ENCODE assay signal across 8 mouse cellular contexts in the genomic region with DNA sequence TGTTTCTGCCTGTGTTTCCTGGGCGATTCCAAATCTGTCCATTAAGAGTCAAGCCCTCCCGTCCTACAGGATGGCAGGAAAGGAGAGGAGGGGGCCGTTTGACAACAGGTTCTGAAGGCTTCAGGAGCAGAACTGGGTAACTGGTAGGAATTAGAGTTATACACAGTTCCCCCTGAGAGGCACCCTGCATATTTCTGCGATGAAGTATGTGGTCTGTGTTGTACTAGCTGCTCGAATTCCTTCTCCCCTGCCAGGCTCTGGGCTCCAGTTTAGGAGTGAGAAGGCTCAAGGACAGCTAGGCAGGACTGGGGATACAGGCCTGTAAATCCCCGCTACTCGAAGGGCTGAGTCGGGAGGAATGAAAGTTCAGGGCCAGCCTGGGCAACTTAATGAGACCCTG. TPM values are rescaled to one million over a fixed set of nuclear protein-coding genes. Genes with fewer than 3 reads are reported as not detected.
DNase-seq lines count a peak whose midpoint lies in the region; ATAC-seq and TF ChIP-seq lines count a peak whose summit lies in the region.

No protein-coding gene starts in this region.

- TF ChIP-seq EP300 in lung, postnatal 0 days (IDR thresholded peaks at IDR 0.05), result peak; percentile 33; the same call in 1 of the 2 replicates

- no peak for ATAC-seq in kidney, embryonic 16.5 days (ENCODE audit: low FRiP score, low TSS enrichment)
- peak; percentile 67 for ATAC-seq in lung, postnatal 0 days
- no peak for ATAC-seq in megakaryocyte-erythroid progenitor cell, adult 5-6 weeks (replicated peaks; ENCODE audit: low FRiP score, low TSS enrichment, poor library complexity, severe bottlenecking)

- H3K4me1 ChIP-seq in kidney, embryonic 16.5 days (ENCODE audit: insufficient read depth, low read length), result peaks cover 37% of the 10 kb centered on the region
- peaks cover 35% of the 10 kb centered on the region for H3K4me1 ChIP-seq in lung, postnatal 0 days (ENCODE audit: insufficient read depth, low read depth, low read length)

- H3K4me3 ChIP-seq in kidney, embryonic 16.5 days (ENCODE audit: low read length), result no peak overlapping the region
- no peak overlapping the region for H3K4me3 ChIP-seq in lung, postnatal 0 days (ENCODE audit: low read depth, low read length)

- H3K9ac ChIP-seq in kidney, embryonic 16.5 days (replicated peaks; ENCODE audit: low read length), result peak overlapping the region; percentile 36
- H3K9ac ChIP-seq in lung, postnatal 0 days (replicated peaks; ENCODE audit: low read depth), result no peak overlapping the region

- intact Hi-C loops in heart, postnatal 14 days (cut with DNase I), result no loop called here

- H3K27ac ChIP-seq in kidney, embryonic 16.5 days (ENCODE audit: low read length), result peak overlapping the region; percentile 88
- peak overlapping the region; percentile 89 for H3K27ac ChIP-seq in lung, postnatal 0 days (ENCODE audit: low read length)

- no peak for DNase-seq in kidney, adult 9 months
- peak; percentile 53 for DNase-seq in embryo, embryonic 10.5 days (ENCODE audit: low spot score)
- peak; percentile 42 to 60 for DNase-seq in heart, postnatal 14 days
- DNase-seq in lung, postnatal 0 days (ENCODE audit: low spot score), result peak; percentile 88
- DNase-seq in layer of hippocampus, adult 11-12 months (ENCODE audit: low spot score), result no peak
- DNase-seq in layer of hippocampus, postnatal 25 days (ENCODE audit: extremely low spot score in 1 of 2, low spot score in 1 of 2), result no peak

- whole genome bisulfite sequencing in kidney, embryonic 16.5 days, result 31% methylated on average over 8 of the region's 8 CpGs
- WGBS in lung, postnatal 0 days, result 20% methylated on average over 8 of the region's 8 CpGs

- H3K4me2 ChIP-seq in kidney, embryonic 16.5 days (replicated peaks; ENCODE audit: low read depth, low read length), result no peak overlapping the region
- H3K4me2 ChIP-seq in lung, postnatal 0 days (replicated peaks; ENCODE audit: low read depth, low read length), result peak overlapping the region; percentile 12; the same call in 1 of the 2 replicates

- no peaks in the 10 kb centered on the region for H3K9me3 ChIP-seq in kidney, embryonic 16.5 days (ENCODE audit: low read length)
- no peaks in the 10 kb centered on the region for H3K9me3 ChIP-seq in lung, postnatal 0 days (ENCODE audit: low read length)

- no peaks in the 10 kb centered on the region for H3K27me3 ChIP-seq in kidney, embryonic 16.5 days (ENCODE audit: insufficient read depth, low read length)
- H3K27me3 ChIP-seq in lung, postnatal 0 days (replicated peaks; ENCODE audit: insufficient read depth, low read length), result no peaks in the 10 kb centered on the region

- H3K36me3 ChIP-seq in kidney, embryonic 16.5 days (ENCODE audit: insufficient read depth, low read length), result no peaks in the 10 kb centered on the region
- H3K36me3 ChIP-seq in lung, postnatal 0 days (ENCODE audit: insufficient read depth, low read length), result peaks cover 5% of the 10 kb centered on the region; the same call in 1 of the 2 replicates

- no peak for TF ChIP-seq CTCF in lung, postnatal 0 days (IDR thresholded peaks at IDR 0.05)

RNA-seq across cellular contexts. Expression of a gene that starts 13.4 kb away (rescaled TPM):
- 295 and 301 TPM in 2 replicates for polyA plus RNA-seq in kidney, embryonic 16.5 days (2015; fragmentation: Nextera tagmentation; extraction: Ambion mirVana)
- 100 to 1,000 TPM in 1 of 2 experiments, 10 to 100 TPM in 1; 93.8 to 126 TPM for total RNA-seq in heart, postnatal 14 days (2021)
- 195 and 214 TPM in 2 replicates for polyA plus RNA-seq in lung, postnatal 0 days (2015; fragmentation: Nextera tagmentation; extraction: Ambion mirVana)
- 10 to 100 TPM; 30.2 to 39.9 TPM for total RNA-seq in layer of hippocampus, postnatal 25 days (2021)
- total RNA-seq in megakaryocyte-erythroid progenitor cell, adult 5-6 weeks (2014; fragmentation: Nextera tagmentation), result 157 and 169 TPM in 2 replicates
- 31.3 and 51.3 TPM in 2 replicates for total RNA-seq in megakaryocyte-erythroid progenitor cell, adult 5-6 weeks (2017)

RNA-seq across cellular contexts. Expression of a gene that starts 16.1 kb away (rescaled TPM):
- 35.1 and 35.8 TPM in 2 replicates for polyA plus RNA-seq in kidney, embryonic 16.5 days (2015; fragmentation: Nextera tagmentation; extraction: Ambion mirVana)
- 10 to 100 TPM; 14.9 to 15.6 TPM for total RNA-seq in heart, postnatal 14 days (2021)
- polyA plus RNA-seq in lung, postnatal 0 days (2015; fragmentation: Nextera tagmentation; extraction: Ambion mirVana), result 16.0 and 22.4 TPM in 2 replicates
- 10 to 100 TPM; 15.9 to 19.1 TPM for total RNA-seq in layer of hippocampus, postnatal 25 days (2021)
- 30.6 and 34.8 TPM in 2 replicates for total RNA-seq in megakaryocyte-erythroid progenitor cell, adult 5-6 weeks (2014; fragmentation: Nextera tagmentation)
- 30.5 and 45.8 TPM in 2 replicates for total RNA-seq in megakaryocyte-erythroid progenitor cell, adult 5-6 weeks (2017)

Comparison
In these comparisons a context has a peak if more than half of its experiments do, and no peak if none do; other contexts are left out.
1. DNase-seq: peak in embryo, embryonic 10.5 days (single experiment), heart, postnatal 14 days (2 of 2) and lung, postnatal 0 days (single experiment); none in kidney, adult 9 months (single experiment), layer of hippocampus, adult 11-12 months (single experiment) and layer of hippocampus, postnatal 25 days (0 of 2).